Mouse (Mus musculus) heart, embryonic 11.5 days (tissue): Measurements from ENCODE around the gene Zfp866. TPM values are rescaled to one million over a fixed set of nuclear protein-coding genes. Genes with fewer than 3 reads are reported as not detected.

Experiments used
- ATAC-seq: fragments of 200-750 bp; cut with Nextera tagmentation; replicated peaks from 2 replicates; pipeline ENCODE4 v1.8.0; 2017; ENCODE audit warnings: moderate library complexity; ENCODE audit not compliant: insufficient number of reproducible peaks, low FRiP score, low TSS enrichment
- H3K27ac ChIP-seq: fragments of 300-500 bp; sonication (generic); 2 replicates; pipeline ENCODE4 v1.5.1; 2014; ENCODE audit warnings: mild to moderate bottlenecking, low read depth, low read length
- H3K27me3 ChIP-seq: fragments of 300-500 bp; sonication (generic); 2 replicates; pipeline ENCODE4 v1.6.1; 2014; ENCODE audit warnings: mild to moderate bottlenecking, low read length, mixed read lengths; ENCODE audit not compliant: control insufficient read depth, insufficient read depth
- H3K36me3 ChIP-seq: fragments of 300-500 bp; sonication (generic); 2 replicates; pipeline ENCODE4 v1.6.1; 2014; ENCODE audit warnings: mild to moderate bottlenecking, low read length, moderate library complexity, mixed read lengths; ENCODE audit not compliant: control insufficient read depth, insufficient read depth
- H3K4me1 ChIP-seq: fragments of 300-500 bp; sonication (generic); 2 replicates; pipeline ENCODE4 v1.6.1; 2014; ENCODE audit warnings: low read length; ENCODE audit not compliant: control insufficient read depth, insufficient read depth
- H3K4me2 ChIP-seq: fragments of 300-500 bp; sonication (generic); 2 replicates; pipeline ENCODE4 v1.6.1; 2014; ENCODE audit warnings: mild to moderate bottlenecking, moderate library complexity
- H3K4me3 ChIP-seq: fragments of 300-500 bp; sonication (generic); 2 replicates; pipeline ENCODE4 v1.5.1; 2014; ENCODE audit warnings: low read depth, low read length
- H3K9ac ChIP-seq: fragments of 300-500 bp; sonication (generic); 2 replicates; pipeline ENCODE4 v1.6.1; 2014; ENCODE audit warnings: mild to moderate bottlenecking, low read depth, low read length, moderate library complexity
- H3K9me3 ChIP-seq: fragments of 300-500 bp; sonication (generic); replicated peaks from 2 replicates; pipeline ENCODE4 v1.6.1; 2016; ENCODE audit warnings: low read length; ENCODE audit not compliant: control insufficient read depth
- WGBS: fragments of 180-500 bp; shearing (Covaris S2); extraction: QIAGEN DNeasy Blood & Tissue Kit; methylation state at CpG from one replicate; pipeline ENCODE4 v1.1.7; 2014; ENCODE audit not compliant: insufficient replicate concordance; 5-methylcytosine and 5-hydroxymethylcytosine counted together
- polyA plus RNA-seq: library from polyadenylated mRNA; unstranded; fragments of >200 nt; fragmentation: Nextera tagmentation; extraction: Ambion mirVana; gene quantifications from 2 replicates; pipeline ENCODE4 v1.2.1, GENCODE M21; 2014

Zfp866 gene
- polyA plus RNA-seq, 1 experiment from 2014 or later: 20.0 TPM

DNA sequence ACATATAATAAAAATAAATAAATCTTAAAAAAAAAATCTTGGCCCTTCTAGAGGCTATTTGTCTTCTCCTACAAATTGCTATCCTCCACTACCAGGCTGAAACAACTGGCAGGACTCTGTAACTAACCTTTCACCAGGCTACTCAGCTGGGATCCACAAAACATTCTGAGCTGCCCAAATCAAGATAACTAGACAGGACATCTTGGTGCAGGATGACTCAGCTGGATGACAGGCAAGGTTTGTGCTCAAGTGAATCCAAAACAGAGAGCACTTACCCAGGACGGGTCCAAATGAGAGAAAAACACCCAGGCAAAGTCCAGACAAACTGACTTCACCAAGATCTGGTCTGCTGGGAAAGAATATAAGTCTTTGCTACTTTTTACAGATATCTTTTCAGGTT is 55.5 kb downstream of the Zfp866 start:
- no peaks in the 10 kb centered on the region for H3K4me1 ChIP-seq
- H3K27ac ChIP-seq: no peak overlapping the region
- no peaks in the 10 kb centered on the region for H3K9me3 ChIP-seq
- 87% methylated on average over 1 of the region's 1 CpGs for WGBS
- no peak for ATAC-seq
- H3K4me2 ChIP-seq: no peak overlapping the region
- H3K36me3 ChIP-seq: no peaks in the 10 kb centered on the region
- no peak overlapping the region for H3K4me3 ChIP-seq
- H3K9ac ChIP-seq: no peak overlapping the region
- H3K27me3 ChIP-seq: no peaks in the 10 kb centered on the region

- peak overlapping the region; percentile 57 for H3K4me2 ChIP-seq
- H3K9ac ChIP-seq: no peak overlapping the region; the same call in 1 of the 2 replicates
- ATAC-seq: no peak; the same call in 1 of the 2 replicates
- H3K36me3 ChIP-seq: no peaks in the 10 kb centered on the region; the same call in 1 of the 2 replicates
- no peak overlapping the region; the same call in 1 of the 2 replicates for H3K27ac ChIP-seq
- no peaks in the 10 kb centered on the region for H3K9me3 ChIP-seq
- H3K4me1 ChIP-seq: peaks cover 8% of the 10 kb centered on the region
- WGBS: 39% methylated on average over 5 of the region's 5 CpGs
- H3K4me3 ChIP-seq: peak overlapping the region; percentile 23
- no peaks in the 10 kb centered on the region for H3K27me3 ChIP-seq
These were observed 73.8 kb downstream of the Zfp866 start for GRCm38 (mm10) chr8:69717232-69717580.

- under 1% methylated on average over 52 of the region's 52 CpGs for WGBS
- ATAC-seq: peak; percentile 99
- H3K4me3 ChIP-seq: peak overlapping the region; percentile 82
- no peaks in the 10 kb centered on the region; the same call in 1 of the 2 replicates for H3K36me3 ChIP-seq
- H3K4me2 ChIP-seq: peak overlapping the region; percentile 61
- no peaks in the 10 kb centered on the region for H3K9me3 ChIP-seq
- peaks cover 8% of the 10 kb centered on the region for H3K4me1 ChIP-seq
- H3K27me3 ChIP-seq: no peaks in the 10 kb centered on the region
- peak overlapping the region; percentile 99 for H3K9ac ChIP-seq
- H3K27ac ChIP-seq: peak overlapping the region; percentile 100
These were observed 74.4 kb downstream of the Zfp866 start for GRCm38 (mm10) chr8:69716403-69717231.

GRCm38 (mm10) chr8:69715366-69715765 is 75.6 kb downstream of the Zfp866 start:
- WGBS: 82% methylated on average over 6 of the region's 6 CpGs
- H3K9ac ChIP-seq: peak overlapping the region; percentile 49; the same call in 1 of the 2 replicates

DNA sequence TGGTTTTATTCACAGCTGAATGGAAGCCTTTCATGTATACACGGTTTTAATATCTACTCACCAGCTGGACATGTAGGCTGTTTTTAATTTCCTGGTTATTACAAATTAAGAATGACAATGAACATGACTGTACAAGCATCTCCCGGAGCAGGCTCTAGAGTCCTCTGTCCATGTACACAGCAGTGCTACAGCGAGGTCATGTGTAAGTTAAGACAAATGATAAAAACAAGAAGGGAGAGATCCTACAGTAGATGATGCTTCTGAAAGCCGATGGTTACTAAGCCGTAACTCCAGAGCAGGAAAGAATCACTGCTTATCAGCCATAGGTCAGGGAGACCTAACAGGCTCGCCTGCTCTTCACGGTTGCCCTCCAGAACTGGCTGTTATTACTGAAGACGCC is 77.5 kb downstream of the Zfp866 start:
- no peak overlapping the region for H3K4me3 ChIP-seq
- no peak overlapping the region for H3K9ac ChIP-seq
- peaks cover 8% of the 10 kb centered on the region for H3K4me1 ChIP-seq
- 82% methylated on average over 8 of the region's 8 CpGs for WGBS
- peaks cover 11% of the 10 kb centered on the region for H3K36me3 ChIP-seq
- no peaks in the 10 kb centered on the region for H3K27me3 ChIP-seq
- no peak overlapping the region for H3K4me2 ChIP-seq
- H3K9me3 ChIP-seq: no peaks in the 10 kb centered on the region
- no peak overlapping the region for H3K27ac ChIP-seq
- no peak for ATAC-seq

More at GRCm38 (mm10) chr8:69715366-69715765, 75.6 kb downstream of the Zfp866 start:
- Histone ChIP-seq H3K4me3 (peak overlapping the region; percentile 82), H3K4me1 (peaks cover 8% of the 10 kb centered on the region), H3K27me3 (no peaks in the 10 kb centered on the region), H3K4me2 (peak overlapping the region; percentile 61), H3K27ac (no peak overlapping the region), H3K36me3 (no peaks in the 10 kb centered on the region; the same call in 1 of the 2 replicates), H3K9me3 (no peaks in the 10 kb centered on the region)
- ATAC-seq: no peak

Other genes with a start within 250 kb of the Zfp866 start
- gene Zfp868, start 165.6 kb downstream of the Zfp866 start, polyA plus RNA-seq: 13.8 and 17.2 TPM in 2 replicates
- 1.4 and 1.6 TPM in 2 replicates for gene Zfp964, start 136.7 kb downstream of the Zfp866 start, polyA plus RNA-seq
- 18.9 and 23.2 TPM in 2 replicates for gene Zfp869, start 80.5 kb downstream of the Zfp866 start, polyA plus RNA-seq
- gene Zfp963, start 41.2 kb downstream of the Zfp866 start, polyA plus RNA-seq: 3.6 and 4.0 TPM in 2 replicates
- gene Gm20422, start 16.3 kb downstream of the Zfp866 start, polyA plus RNA-seq: 1.8 TPM in 1 of 2 replicates, not detected in the other
- gene Atp13a1, start within 50 bp of the Zfp866 start, polyA plus RNA-seq: 25.6 and 30.9 TPM in 2 replicates
- gene Gmip, start 17.5 kb upstream of the Zfp866 start, polyA plus RNA-seq: 5.2 and 7.8 TPM in 2 replicates
- gene Lpar2, start 31.3 kb upstream of the Zfp866 start, polyA plus RNA-seq: 0.54 and 0.57 TPM in 2 replicates
- gene Pbx4, start 41.3 kb upstream of the Zfp866 start, polyA plus RNA-seq: 4.0 and 6.0 TPM in 2 replicates
- 0.21 and 0.49 TPM in 2 replicates for gene Cilp2, start 96.5 kb upstream of the Zfp866 start, polyA plus RNA-seq
- 1.6 and 1.8 TPM in 2 replicates for gene Tssk6, start 111.0 kb upstream of the Zfp866 start, polyA plus RNA-seq
- gene Ndufa13, start 111.4 kb upstream of the Zfp866 start, polyA plus RNA-seq: 270 and 275 TPM in 2 replicates
- gene Yjefn3, start 111.5 kb upstream of the Zfp866 start, polyA plus RNA-seq: 5.5 and 7.0 TPM in 2 replicates
- 52.9 and 59.0 TPM in 2 replicates for gene Gatad2a, start 205.2 kb upstream of the Zfp866 start, polyA plus RNA-seq